Comparison of ENCODE assay signal across 20 mouse cellular contexts in genomic region chr13:56595246-56595645, GRCm38 (mm10). TPM values are rescaled to one million over a fixed set of nuclear protein-coding genes. Genes with fewer than 3 reads are reported as not detected.
DNase-seq lines count a peak whose midpoint lies in the region; ATAC-seq and TF ChIP-seq lines count a peak whose summit lies in the region.
"Had no signal": no experiment of that assay in that cellular context is flagged by ENCODE, and none has a peak within 500 bp of the region (broad histone marks: within the 10 kb centered on the region; RNA-seq: fewer than 3 reads in every experiment).

No protein-coding gene starts in this region.

- TF ChIP-seq CTCF in intestine, postnatal 0 days (IDR thresholded peaks at IDR 0.05; ENCODE audit: low read depth), result no peak

- ATAC-seq in forebrain, embryonic 16.5 days, result no peak
- no peak for ATAC-seq in kidney, embryonic 14.5 days (ENCODE audit: low FRiP score, low TSS enrichment)
- peak; percentile 69 for ATAC-seq in intestine, postnatal 0 days
- no peak for ATAC-seq in limb, embryonic 13.5 days (ENCODE audit: low FRiP score, low read depth)
- ATAC-seq in cerebellum, adult (ENCODE audit: insufficient number of reproducible peaks, low FRiP score, low TSS enrichment), result no peak
- ATAC-seq: CD4-positive, CD25-positive, alpha-beta regulatory T cell, adult 4 months; forebrain, embryonic 14.5 days; hindbrain, embryonic 16.5 days; liver, embryonic 12.5 days had no signal

- 82% methylated on average over 8 of the region's 8 CpGs for WGBS in forebrain, embryonic 10.5 days
- 74% methylated on average over 8 of the region's 8 CpGs for WGBS in forebrain, embryonic 16.5 days
- 73% methylated on average over 8 of the region's 8 CpGs for WGBS in kidney, embryonic 14.5 days
- 58% methylated on average over 8 of the region's 8 CpGs for WGBS in intestine, postnatal 0 days
- WGBS in limb, embryonic 13.5 days, result 61% methylated on average over 8 of the region's 8 CpGs

- H3K27me3 ChIP-seq in forebrain, embryonic 10.5 days (ENCODE audit: poor library complexity, severe bottlenecking), result peaks cover 6% of the 10 kb centered on the region; the same call in 1 of the 2 replicates
- no peaks in the 10 kb centered on the region for H3K27me3 ChIP-seq in forebrain, embryonic 16.5 days (replicated peaks; ENCODE audit: control insufficient read depth, insufficient read depth, low read length)
- no peaks in the 10 kb centered on the region for H3K27me3 ChIP-seq in kidney, embryonic 14.5 days (ENCODE audit: control insufficient read depth, insufficient read depth, low read length)
- no peaks in the 10 kb centered on the region for H3K27me3 ChIP-seq in intestine, postnatal 0 days (replicated peaks; ENCODE audit: control insufficient read depth, insufficient read depth, low read length)
- H3K27me3 ChIP-seq in limb, embryonic 13.5 days, result no peaks in the 10 kb centered on the region
- H3K27me3 ChIP-seq: lung, embryonic 15.5 days had no signal

- no peak overlapping the region for H3K4me2 ChIP-seq in forebrain, embryonic 16.5 days (ENCODE audit: low read length)
- H3K4me2 ChIP-seq in kidney, embryonic 14.5 days (replicated peaks; ENCODE audit: low read depth, low read length), result no peak overlapping the region
- no peak overlapping the region for H3K4me2 ChIP-seq in intestine, postnatal 0 days (replicated peaks; ENCODE audit: low read depth)
- H3K4me2 ChIP-seq in limb, embryonic 13.5 days (replicated peaks), result no peak overlapping the region
- H3K4me2 ChIP-seq: liver, embryonic 12.5 days; lung, embryonic 15.5 days had no signal

- DNase-seq in forebrain, embryonic 10.5 days (ENCODE audit: extremely low spot score, low spot score), result no peak
- peak; percentile 68 for DNase-seq in kidney, adult 11 months
- DNase-seq in yolk sac, embryonic 10.5 days (ENCODE audit: low spot score), result no peak
- DNase-seq: cerebellum, adult 11-12 months; cerebellum, postnatal 25 days; heart, postnatal 10 days; midbrain, embryonic 14.5 days; right cerebral cortex, postnatal 4 days; thymus, adult 2 months had no signal

- H3K27ac ChIP-seq in forebrain, embryonic 10.5 days, result 0 out of 2 replicates have a peak overlapping the region, but pooled peaks have one; percentile 13
- H3K27ac ChIP-seq in forebrain, embryonic 16.5 days (ENCODE audit: low read length), result no peak overlapping the region
- no peak overlapping the region for H3K27ac ChIP-seq in kidney, embryonic 14.5 days (ENCODE audit: low read depth, low read length)
- H3K27ac ChIP-seq in intestine, postnatal 0 days (ENCODE audit: low read depth, low read length), result peak overlapping the region; percentile 50
- peak overlapping the region; percentile 33; the same call in 1 of the 2 replicates for H3K27ac ChIP-seq in limb, embryonic 13.5 days
- H3K27ac ChIP-seq: liver, embryonic 12.5 days had no signal

- H3K4me3 ChIP-seq in forebrain, embryonic 10.5 days, result no peak overlapping the region
- H3K4me3 ChIP-seq in forebrain, embryonic 16.5 days (replicated peaks; ENCODE audit: low read length), result no peak overlapping the region
- no peak overlapping the region for H3K4me3 ChIP-seq in kidney, embryonic 14.5 days (ENCODE audit: low read length)
- H3K4me3 ChIP-seq in intestine, postnatal 0 days (ENCODE audit: low read depth, low read length), result no peak overlapping the region
- no peak overlapping the region for H3K4me3 ChIP-seq in limb, embryonic 13.5 days
- H3K4me3 ChIP-seq: liver, embryonic 12.5 days; lung, embryonic 15.5 days had no signal

- no peak overlapping the region for H3K9ac ChIP-seq in forebrain, embryonic 16.5 days (replicated peaks; ENCODE audit: low read depth, low read length)
- no peak overlapping the region for H3K9ac ChIP-seq in kidney, embryonic 14.5 days (ENCODE audit: low read depth, low read length)
- no peak overlapping the region for H3K9ac ChIP-seq in intestine, postnatal 0 days (ENCODE audit: low read depth, low read length)
- peak overlapping the region; percentile 39; the same call in 1 of the 2 replicates for H3K9ac ChIP-seq in limb, embryonic 13.5 days
- H3K9ac ChIP-seq: liver, embryonic 12.5 days; lung, embryonic 15.5 days had no signal

- H3K36me3 ChIP-seq in forebrain, embryonic 10.5 days (replicated peaks), result no peaks in the 10 kb centered on the region
- no peaks in the 10 kb centered on the region for H3K36me3 ChIP-seq in forebrain, embryonic 16.5 days (ENCODE audit: control insufficient read depth, insufficient read depth)
- no peaks in the 10 kb centered on the region for H3K36me3 ChIP-seq in kidney, embryonic 14.5 days (ENCODE audit: control insufficient read depth, insufficient read depth, low read length)
- H3K36me3 ChIP-seq in intestine, postnatal 0 days (ENCODE audit: control insufficient read depth, insufficient read depth), result no peaks in the 10 kb centered on the region
- no peaks in the 10 kb centered on the region for H3K36me3 ChIP-seq in limb, embryonic 13.5 days
- H3K36me3 ChIP-seq: G1E; liver, embryonic 12.5 days; lung, embryonic 15.5 days had no signal

- H3K9me3 ChIP-seq in forebrain, embryonic 10.5 days, result no peaks in the 10 kb centered on the region
- H3K9me3 ChIP-seq in forebrain, embryonic 16.5 days (ENCODE audit: control insufficient read depth, low read length), result no peaks in the 10 kb centered on the region
- no peaks in the 10 kb centered on the region for H3K9me3 ChIP-seq in kidney, embryonic 14.5 days (ENCODE audit: control insufficient read depth, low read length)
- H3K9me3 ChIP-seq in intestine, postnatal 0 days (ENCODE audit: control insufficient read depth), result no peaks in the 10 kb centered on the region
- no peaks in the 10 kb centered on the region for H3K9me3 ChIP-seq in limb, embryonic 13.5 days
- H3K9me3 ChIP-seq: liver, embryonic 12.5 days; lung, embryonic 15.5 days had no signal

- peaks cover 24% of the 10 kb centered on the region for H3K4me1 ChIP-seq in forebrain, embryonic 10.5 days
- peaks cover 15% of the 10 kb centered on the region for H3K4me1 ChIP-seq in forebrain, embryonic 16.5 days (replicated peaks; ENCODE audit: control insufficient read depth, insufficient read depth, low read length)
- peaks cover 28% of the 10 kb centered on the region for H3K4me1 ChIP-seq in kidney, embryonic 14.5 days (ENCODE audit: control insufficient read depth, insufficient read depth, low read length)
- peaks cover 18% of the 10 kb centered on the region for H3K4me1 ChIP-seq in intestine, postnatal 0 days (replicated peaks; ENCODE audit: control insufficient read depth, insufficient read depth, low read length)
- peaks cover 69% of the 10 kb centered on the region for H3K4me1 ChIP-seq in limb, embryonic 13.5 days
- H3K4me1 ChIP-seq: liver, embryonic 12.5 days had no signal

RNA-seq across cellular contexts. Expression of gene Tgfbi, which starts 14.1 kb away (rescaled TPM):
- polyA plus RNA-seq in forebrain, embryonic 10.5 days (2016; fragmentation: Nextera tagmentation; extraction: Ambion mirVana), result 20.1 and 22.1 TPM in 2 replicates
- polyA plus RNA-seq in forebrain, embryonic 16.5 days (2015; fragmentation: Nextera tagmentation; extraction: Ambion mirVana), result 3.8 and 4.7 TPM in 2 replicates
- polyA plus RNA-seq in kidney, embryonic 14.5 days (2014; fragmentation: Nextera tagmentation; extraction: Ambion mirVana), result 76.2 and 105 TPM in 2 replicates
- 101 and 105 TPM in 2 replicates for polyA plus RNA-seq in intestine, postnatal 0 days (2015; fragmentation: Nextera tagmentation; extraction: Ambion mirVana)
- 180 and 183 TPM in 2 replicates for polyA plus RNA-seq in limb, embryonic 13.5 days (2015; fragmentation: Nextera tagmentation; extraction: Ambion mirVana)

RNA-seq across cellular contexts. Expression of gene Lect2, which starts 46.9 kb away (rescaled TPM):
- not detected in 2 replicates for polyA plus RNA-seq in forebrain, embryonic 10.5 days (2016; fragmentation: Nextera tagmentation; extraction: Ambion mirVana)
- not detected in 2 replicates for polyA plus RNA-seq in forebrain, embryonic 16.5 days (2015; fragmentation: Nextera tagmentation; extraction: Ambion mirVana)
- polyA plus RNA-seq in kidney, embryonic 14.5 days (2014; fragmentation: Nextera tagmentation; extraction: Ambion mirVana), result 0.96 and 1.6 TPM in 2 replicates
- polyA plus RNA-seq in intestine, postnatal 0 days (2015; fragmentation: Nextera tagmentation; extraction: Ambion mirVana), result 48.8 and 59.0 TPM in 2 replicates
- polyA plus RNA-seq in limb, embryonic 13.5 days (2015; fragmentation: Nextera tagmentation; extraction: Ambion mirVana), result not detected in 2 replicates
- polyA plus RNA-seq: CD4-positive, CD25-positive, alpha-beta regulatory T cell, adult 4 months; forebrain, embryonic 14.5 days; G1E; hindbrain, embryonic 16.5 days; lung, embryonic 15.5 days; midbrain, embryonic 14.5 days; thymus, adult 2 months had no signal

Comparison
In these comparisons a context has a peak if more than half of its experiments do, and no peak if none do; other contexts are left out.
1. H3K27ac ChIP-seq: peak in forebrain, embryonic 10.5 days (single experiment), intestine, postnatal 0 days (single experiment) and limb, embryonic 13.5 days (single experiment); none in forebrain, embryonic 16.5 days (single experiment) and kidney, embryonic 14.5 days (single experiment).
2. RNA of gene Lect2, which starts 46.9 kb away (polyA plus RNA-seq): 48.8 to 59.0 TPM in intestine, postnatal 0 days; 0.96 to 1.6 TPM in kidney, embryonic 14.5 days, not detected in forebrain, embryonic 10.5 days, not detected in forebrain, embryonic 16.5 days and not detected in limb, embryonic 13.5 days; every median in the first group is over 10 times any median in the second.